Mouse (Mus musculus): ENCODE data around the gene Armc6. TPM values are rescaled to one million over a fixed set of nuclear protein-coding genes. Genes with fewer than 3 reads are reported as not detected.
A peak's percentile ranks its signal among the peaks of the same experiment; 100 is the strongest.
"Not testable (repeated sequence)": the region's sequence is repeated elsewhere in the genome, so short reads cannot be mapped to it uniquely, and the experiment has no call there.

Armc6 gene
- polyA plus RNA-seq, 1 experiment from 2014 or later: 31.5 TPM

DNA sequence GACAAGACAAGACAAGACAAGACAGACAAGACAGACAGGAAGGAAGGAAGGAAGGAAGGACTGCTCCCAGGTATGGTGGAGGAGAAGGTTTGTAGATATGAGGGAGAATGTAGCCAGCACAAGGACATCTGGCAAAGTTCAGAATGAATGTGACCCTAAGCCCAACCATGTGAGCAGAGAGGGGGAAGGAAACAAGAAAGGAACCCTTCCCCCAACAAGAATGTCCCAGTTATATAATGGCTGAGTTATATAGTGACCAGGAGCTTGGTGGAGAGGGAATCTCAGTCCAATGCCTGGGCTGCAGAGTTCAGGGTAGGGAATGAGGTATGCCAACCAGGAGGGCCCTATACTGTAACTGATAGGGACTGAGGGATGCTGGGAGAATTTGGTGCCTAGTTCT lies 16.8 kb downstream of the Armc6 start:
- Histone ChIP-seq H3K27ac (ENCODE audit: low read length) (no peak overlapping the region), H3K9ac (replicated peaks; ENCODE audit: low read length) (no peak overlapping the region), H3K36me3 (ENCODE audit: insufficient read depth, low read length) (no peaks in the 10 kb centered on the region), H3K4me3 (ENCODE audit: low read length) (no peak overlapping the region), H3K4me1 (ENCODE audit: insufficient read depth, low read length) (peaks cover 4% of the 10 kb centered on the region; the same call in 1 of the 2 replicates), H3K4me2 (replicated peaks; ENCODE audit: low read depth, low read length) (no peak overlapping the region), H3K9me3 (ENCODE audit: low read length) (no peaks in the 10 kb centered on the region), H3K27me3 (ENCODE audit: insufficient read depth, low read length) (no peaks in the 10 kb centered on the region)
- no peak for ATAC-seq (ENCODE audit: low FRiP score, low TSS enrichment)

DNA sequence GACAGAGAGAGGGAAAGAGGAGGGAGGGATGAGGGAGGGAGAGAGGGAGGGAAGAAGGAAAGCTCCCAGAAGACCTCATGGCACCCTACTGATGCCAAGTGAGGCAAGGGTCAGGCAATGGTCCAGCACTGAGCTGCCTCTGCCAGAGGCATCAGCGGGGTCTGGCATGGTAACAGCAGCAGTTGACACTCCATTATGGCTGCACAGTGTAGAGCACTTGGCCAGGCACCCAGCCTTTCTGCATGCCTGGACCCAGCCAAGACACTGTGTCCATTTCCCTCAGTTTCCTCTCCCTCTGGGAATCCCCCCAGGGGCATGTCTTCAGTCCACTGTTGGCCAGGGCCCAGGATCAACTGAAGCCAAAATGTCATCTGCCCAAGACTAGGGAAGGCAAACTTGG lies 17.7 kb downstream of the Armc6 start:
- no peak overlapping the region for H3K4me2 ChIP-seq (replicated peaks; ENCODE audit: low read depth, low read length)
- 83% methylated on average over 1 of the region's 1 CpGs for WGBS
- no peaks in the 10 kb centered on the region for H3K27me3 ChIP-seq (ENCODE audit: insufficient read depth, low read length)
- no peak for ATAC-seq (ENCODE audit: low FRiP score, low TSS enrichment)
- peaks cover 4% of the 10 kb centered on the region; the same call in 1 of the 2 replicates for H3K4me1 ChIP-seq (ENCODE audit: insufficient read depth, low read length)
- H3K9ac ChIP-seq (replicated peaks; ENCODE audit: low read length): no peak overlapping the region
- no peak overlapping the region for H3K4me3 ChIP-seq (ENCODE audit: low read length)
- no peak overlapping the region for H3K27ac ChIP-seq (ENCODE audit: low read length)
- H3K9me3 ChIP-seq (ENCODE audit: low read length): no peaks in the 10 kb centered on the region
- no peaks in the 10 kb centered on the region for H3K36me3 ChIP-seq (ENCODE audit: insufficient read depth, low read length)

DNA sequence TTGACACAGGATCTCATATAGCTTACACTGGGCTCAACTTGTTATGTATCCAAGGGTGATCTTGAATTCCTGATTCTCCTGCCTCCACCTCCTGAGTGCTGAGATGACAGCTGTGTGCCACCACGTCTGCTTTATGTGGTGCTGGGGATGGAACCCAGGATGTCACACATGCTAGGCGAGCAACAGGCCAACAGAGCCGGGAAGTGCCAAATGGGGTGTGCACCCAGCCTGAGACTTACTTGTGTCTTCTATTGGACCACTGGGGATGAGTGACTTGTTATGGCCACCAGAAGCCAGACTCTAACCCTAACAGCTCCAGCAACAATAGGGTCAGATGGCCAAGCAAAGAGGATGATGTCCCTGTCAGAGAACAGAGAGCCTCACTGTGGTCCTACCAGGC lies 18.1 kb downstream of the Armc6 start:
- H3K4me1 ChIP-seq (ENCODE audit: insufficient read depth, low read length); ATAC-seq (ENCODE audit: low FRiP score, low TSS enrichment); H3K27me3 ChIP-seq (ENCODE audit: insufficient read depth, low read length); H3K4me3 ChIP-seq (ENCODE audit: low read length); H3K9ac ChIP-seq (replicated peaks; ENCODE audit: low read length); H3K4me2 ChIP-seq (replicated peaks; ENCODE audit: low read depth, low read length); H3K36me3 ChIP-seq (ENCODE audit: insufficient read depth, low read length); H3K9me3 ChIP-seq (ENCODE audit: low read length); H3K27ac ChIP-seq (ENCODE audit: low read length): not testable (repeated sequence)
- WGBS: 70% methylated on average over 3 of the region's 3 CpGs

DNA sequence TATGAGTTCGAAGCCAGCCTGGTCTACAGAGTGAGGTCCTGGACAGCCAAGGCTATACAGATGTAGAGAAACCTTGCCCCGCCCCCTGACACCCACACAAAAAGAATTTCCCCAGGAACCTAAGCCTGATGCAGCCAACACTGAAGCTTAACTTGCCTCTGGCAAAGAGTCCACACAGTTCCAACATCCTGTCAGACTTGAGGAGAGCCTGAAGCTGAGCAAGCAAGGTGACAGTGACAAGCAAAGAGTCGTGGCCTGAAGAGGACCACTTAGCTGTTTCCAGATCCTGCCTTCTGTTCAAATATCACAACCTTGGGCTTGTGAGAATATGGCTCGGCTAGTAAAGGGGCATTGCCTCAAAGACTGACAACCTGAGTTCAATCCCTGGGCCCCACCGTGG lies 19.2 kb downstream of the Armc6 start:
- Histone ChIP-seq H3K27ac (ENCODE audit: low read length) (no peak overlapping the region), H3K27me3 (ENCODE audit: insufficient read depth, low read length) (no peaks in the 10 kb centered on the region), H3K9me3 (ENCODE audit: low read length) (no peaks in the 10 kb centered on the region), H3K4me1 (ENCODE audit: insufficient read depth, low read length) (peaks cover 14% of the 10 kb centered on the region), H3K4me3 (ENCODE audit: low read length) (no peak overlapping the region), H3K4me2 (replicated peaks; ENCODE audit: low read depth, low read length) (no peak overlapping the region), H3K9ac (replicated peaks; ENCODE audit: low read length) (no peak overlapping the region), H3K36me3 (ENCODE audit: insufficient read depth, low read length) (no peaks in the 10 kb centered on the region)
- WGBS: 70% methylated on average over 5 of the region's 5 CpGs
- ATAC-seq (ENCODE audit: low FRiP score, low TSS enrichment): no peak

DNA sequence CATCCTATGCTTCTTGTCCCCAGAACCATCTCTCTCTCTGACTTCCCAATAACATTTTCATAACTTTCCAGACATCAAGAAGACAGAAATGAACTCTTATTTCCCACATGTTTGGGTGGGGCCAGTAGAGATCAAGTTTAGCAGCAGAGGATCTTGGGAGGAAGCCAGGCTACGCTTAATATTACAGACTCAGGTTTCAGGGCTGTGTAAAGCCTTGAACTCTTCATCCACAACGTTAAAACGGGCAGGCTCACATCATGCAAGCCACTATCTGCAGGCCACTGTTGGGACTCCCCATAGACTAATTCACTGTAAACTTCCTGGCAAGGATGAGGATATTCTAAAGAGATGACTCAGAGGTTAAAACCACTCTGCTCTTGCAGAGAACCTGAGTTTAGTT lies 19.9 kb downstream of the Armc6 start:
- no peak for ATAC-seq (ENCODE audit: low FRiP score, low TSS enrichment)
- Histone ChIP-seq H3K27ac (ENCODE audit: low read length) (no peak overlapping the region), H3K4me1 (ENCODE audit: insufficient read depth, low read length) (peaks cover 15% of the 10 kb centered on the region), H3K27me3 (ENCODE audit: insufficient read depth, low read length) (no peaks in the 10 kb centered on the region), H3K9me3 (ENCODE audit: low read length) (no peaks in the 10 kb centered on the region), H3K4me2 (replicated peaks; ENCODE audit: low read depth, low read length) (no peak overlapping the region), H3K36me3 (ENCODE audit: insufficient read depth, low read length) (no peaks in the 10 kb centered on the region), H3K9ac (replicated peaks; ENCODE audit: low read length) (no peak overlapping the region), H3K4me3 (ENCODE audit: low read length) (no peak overlapping the region)
- 68% methylated on average over 3 of the region's 3 CpGs for WGBS

DNA sequence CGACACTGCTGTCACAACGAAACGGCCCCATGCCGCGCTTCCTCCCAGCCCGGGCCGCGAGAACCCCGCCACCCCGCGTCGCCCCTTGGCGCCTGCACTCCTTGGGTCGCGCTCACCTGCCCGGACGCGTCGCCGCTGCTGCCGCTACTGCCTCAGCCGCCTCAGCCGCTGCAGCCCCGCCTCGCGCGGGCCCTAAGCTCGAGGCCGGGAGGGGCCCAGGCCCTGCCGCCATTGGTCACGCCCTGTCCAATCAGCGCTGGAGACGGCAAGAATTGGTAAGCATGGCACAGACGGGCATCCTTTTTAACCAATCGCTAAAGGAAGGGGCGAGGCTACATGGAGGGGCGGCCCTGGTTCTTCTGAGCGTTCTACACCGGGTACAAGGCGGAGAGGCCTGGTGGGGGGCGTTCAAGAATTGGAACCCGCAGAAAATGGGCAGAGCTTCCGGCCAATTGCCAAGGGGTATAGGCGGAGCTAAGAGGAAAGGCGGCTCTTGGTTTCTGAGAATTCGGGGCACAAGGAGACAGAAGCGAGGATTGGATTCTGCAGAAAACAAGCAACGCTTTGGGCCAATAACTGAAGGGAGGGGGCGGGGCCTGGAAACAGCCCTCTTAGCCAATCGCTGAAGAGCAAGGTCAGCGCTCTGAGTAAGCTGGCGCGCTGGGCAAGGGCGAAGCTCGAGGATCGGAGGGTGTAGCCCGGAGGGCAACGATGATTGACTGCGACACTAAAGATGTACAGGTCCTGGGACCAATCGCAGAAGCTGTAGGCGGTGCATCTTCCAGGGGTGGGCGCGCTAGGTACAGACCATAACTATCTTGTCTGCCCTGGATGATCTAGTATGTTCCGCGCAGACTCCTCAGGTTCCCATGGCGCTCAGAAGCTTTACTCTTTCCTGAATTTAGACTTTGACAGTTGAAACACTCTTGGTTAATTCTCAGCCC lies 21.9 kb downstream of the Armc6 start, which contains the start of gene Slc25a42:
Gene Slc25a42 (minus strand): TSS at position 194 of the 944 bp plus-strand sequence.
- ATAC-seq (ENCODE audit: low FRiP score, low TSS enrichment): peak; percentile 99
- H3K27ac ChIP-seq (ENCODE audit: low read length): peak within 1 kb of the TSS; percentile 59

DNA sequence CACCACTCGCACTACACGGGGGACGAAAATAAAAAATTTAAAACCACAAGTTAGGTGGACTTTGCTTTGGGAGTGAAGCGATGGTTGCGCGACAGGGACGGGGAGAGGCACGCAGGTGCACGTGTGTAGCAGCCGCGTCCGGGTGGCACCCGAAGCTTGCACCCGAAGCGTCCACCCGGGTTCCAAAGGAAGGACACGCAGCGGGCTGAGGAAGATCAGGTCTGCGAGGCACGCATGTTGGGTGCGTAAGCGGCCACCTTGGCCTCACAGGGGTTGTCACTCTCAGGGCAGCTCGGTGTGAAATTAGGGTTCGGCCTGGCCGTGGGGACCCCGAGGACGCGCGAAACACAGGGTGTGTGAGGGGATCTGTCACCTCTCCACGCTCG lies 22.5 kb downstream of the Armc6 start:
- no peaks in the 10 kb centered on the region for H3K27me3 ChIP-seq (ENCODE audit: insufficient read depth, low read length)
- 2% methylated on average over 31 of the region's 31 CpGs for WGBS
- H3K36me3 ChIP-seq (ENCODE audit: insufficient read depth, low read length): no peaks in the 10 kb centered on the region
- peaks cover 15% of the 10 kb centered on the region for H3K4me1 ChIP-seq (ENCODE audit: insufficient read depth, low read length)
- no peaks in the 10 kb centered on the region for H3K9me3 ChIP-seq (ENCODE audit: low read length)
- no peak overlapping the region for H3K27ac ChIP-seq (ENCODE audit: low read length)
- ATAC-seq (ENCODE audit: low FRiP score, low TSS enrichment): no peak
- peak overlapping the region; percentile 97 for H3K4me2 ChIP-seq (replicated peaks; ENCODE audit: low read depth, low read length)
- H3K4me3 ChIP-seq (ENCODE audit: low read length): peak overlapping the region; percentile 68
- H3K9ac ChIP-seq (replicated peaks; ENCODE audit: low read length): peak overlapping the region; percentile 63

More for the DNA sequence above, 21.9 kb downstream of the Armc6 start, which contains the start of gene Slc25a42:
- no peaks in the 10 kb centered on the region for H3K27me3 ChIP-seq (ENCODE audit: insufficient read depth, low read length)
- peak within 1 kb of the TSS; percentile 97 for H3K4me2 ChIP-seq (replicated peaks; ENCODE audit: low read depth, low read length)
- no peaks in the 10 kb centered on the region for H3K9me3 ChIP-seq (ENCODE audit: low read length)
- peaks cover 15% of the 10 kb centered on the region for H3K4me1 ChIP-seq (ENCODE audit: insufficient read depth, low read length)
- WGBS: under 1% methylated on average over 66 of the region's 66 CpGs
- peak within 1 kb of the TSS; percentile 64 for H3K9ac ChIP-seq (replicated peaks; ENCODE audit: low read length)
- peak within 1 kb of the TSS; percentile 68 for H3K4me3 ChIP-seq (ENCODE audit: low read length)
- no peaks in the 10 kb centered on the region for H3K36me3 ChIP-seq (ENCODE audit: insufficient read depth, low read length)

DNA sequence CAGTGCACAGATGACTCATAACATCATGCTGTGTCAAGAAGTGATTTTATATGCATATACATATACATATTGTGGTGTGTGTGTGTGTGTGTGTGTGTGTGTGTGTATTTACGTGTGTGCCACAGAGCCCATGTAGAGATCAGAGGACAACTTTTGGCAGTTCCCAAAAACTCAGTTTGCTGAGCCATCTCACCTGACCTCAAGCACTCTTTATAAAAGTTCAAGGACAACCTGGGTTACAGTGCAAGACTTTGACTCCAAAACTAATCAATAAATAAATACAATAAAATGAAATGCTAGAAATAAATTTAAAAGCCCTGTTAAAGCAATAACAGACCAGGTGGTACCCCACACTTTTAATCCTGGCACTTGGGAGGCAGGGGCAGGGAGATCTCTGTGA lies 23.0 kb downstream of the Armc6 start:
- H3K36me3 ChIP-seq (ENCODE audit: insufficient read depth, low read length): no peaks in the 10 kb centered on the region
- 78% methylated on average over 1 of the region's 1 CpGs for WGBS
- peak overlapping the region; percentile 63 for H3K9ac ChIP-seq (replicated peaks; ENCODE audit: low read length)
- peak overlapping the region; percentile 68 for H3K4me3 ChIP-seq (ENCODE audit: low read length)
- H3K9me3 ChIP-seq (ENCODE audit: low read length): no peaks in the 10 kb centered on the region
- no peak overlapping the region for H3K27ac ChIP-seq (ENCODE audit: low read length)
- H3K4me1 ChIP-seq (ENCODE audit: insufficient read depth, low read length): peaks cover 15% of the 10 kb centered on the region
- ATAC-seq (ENCODE audit: low FRiP score, low TSS enrichment): no peak
- no peaks in the 10 kb centered on the region for H3K27me3 ChIP-seq (ENCODE audit: insufficient read depth, low read length)
- peak overlapping the region; percentile 97 for H3K4me2 ChIP-seq (replicated peaks; ENCODE audit: low read depth, low read length)

DNA sequence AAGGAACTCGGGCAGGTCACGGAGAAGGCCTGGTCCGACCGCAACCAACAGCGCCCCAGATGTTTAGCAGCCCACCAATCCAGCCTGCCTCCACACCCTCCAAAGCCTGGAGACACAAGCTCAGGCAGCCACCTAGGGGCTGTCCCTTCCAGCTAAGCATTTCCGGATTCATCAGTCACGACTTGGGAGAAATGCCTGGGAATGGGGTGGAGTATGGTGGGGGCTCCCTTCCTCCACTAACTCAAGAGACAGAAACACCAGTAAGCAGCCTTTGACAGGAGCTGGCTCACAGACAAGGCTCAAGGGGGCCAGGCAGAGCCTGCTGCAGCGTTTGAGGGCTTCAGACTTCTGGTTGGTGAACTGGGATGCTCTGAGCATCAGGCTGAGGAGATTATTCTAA lies 23.7 kb downstream of the Armc6 start:
- Histone ChIP-seq H3K4me1 (ENCODE audit: insufficient read depth, low read length) (peaks cover 15% of the 10 kb centered on the region), H3K36me3 (ENCODE audit: insufficient read depth, low read length) (no peaks in the 10 kb centered on the region), H3K9me3 (ENCODE audit: low read length) (no peaks in the 10 kb centered on the region), H3K9ac (replicated peaks; ENCODE audit: low read length) (peak overlapping the region; percentile 14; the same call in 1 of the 2 replicates), H3K4me2 (replicated peaks; ENCODE audit: low read depth, low read length) (peak overlapping the region; percentile 32), H3K27me3 (ENCODE audit: insufficient read depth, low read length) (no peaks in the 10 kb centered on the region), H3K4me3 (ENCODE audit: low read length) (no peak overlapping the region), H3K27ac (ENCODE audit: low read length) (peak overlapping the region; percentile 8; the same call in 1 of the 2 replicates)
- 14% methylated on average over 8 of the region's 8 CpGs for WGBS
- no peak for ATAC-seq (ENCODE audit: low FRiP score, low TSS enrichment)

DNA sequence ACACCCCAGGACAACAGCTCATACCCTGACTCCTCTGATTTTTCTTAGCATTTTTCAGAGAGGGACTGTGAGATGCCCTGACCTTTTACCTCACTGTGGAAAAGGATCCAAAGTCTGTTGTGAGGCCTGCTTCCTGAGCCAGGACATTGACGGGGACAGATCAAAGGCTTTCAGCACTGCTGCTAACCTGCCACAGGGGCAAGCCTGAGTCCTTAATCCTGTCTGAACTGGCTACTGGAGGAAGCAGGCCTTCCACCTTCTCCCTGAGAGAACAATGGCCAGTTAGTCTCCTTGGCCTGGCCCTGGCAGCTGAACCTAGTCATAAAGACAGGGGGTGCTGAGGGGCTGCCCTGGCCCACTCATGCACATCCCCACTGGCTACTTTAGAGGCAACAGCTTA lies 26.1 kb downstream of the Armc6 start:
- ATAC-seq (ENCODE audit: low FRiP score, low TSS enrichment): no peak
- Histone ChIP-seq H3K27ac (ENCODE audit: low read length) (no peak overlapping the region), H3K9me3 (ENCODE audit: low read length) (no peaks in the 10 kb centered on the region), H3K4me3 (ENCODE audit: low read length) (no peak overlapping the region), H3K4me1 (ENCODE audit: insufficient read depth, low read length) (peaks cover 14% of the 10 kb centered on the region), H3K4me2 (replicated peaks; ENCODE audit: low read depth, low read length) (no peak overlapping the region), H3K27me3 (ENCODE audit: insufficient read depth, low read length) (no peaks in the 10 kb centered on the region), H3K36me3 (ENCODE audit: insufficient read depth, low read length) (no peaks in the 10 kb centered on the region), H3K9ac (replicated peaks; ENCODE audit: low read length) (no peak overlapping the region)
- WGBS: 27% methylated on average over 1 of the region's 1 CpGs

All from kidney, embryonic 16.5 days (tissue).